Mouse (Mus musculus): ENCODE measurements at regions not wholly inside any gene's neighbourhood (a gene's known extent, or its start where the extent isn't known, plus 50 kb on each side); places are given as distances from the start of the nearest gene placed in this dataset.

- DNase-seq (ENCODE audit: low read depth in 1 of 2, low spot score in 2 of 2) = no peak
These were observed 114.4 kb downstream of the H2afy start for GRCm38 (mm10) chr13:56021716-56022115.

- DNase-seq (ENCODE audit: low read depth in 1 of 2, low spot score in 2 of 2) = no peak
These were observed 122.2 kb downstream of the H2afy start for GRCm38 (mm10) chr13:56014006-56014405.

- DNase-seq (ENCODE audit: low read depth in 1 of 2, low spot score in 2 of 2) = no peak
These were observed 125.7 kb downstream of the H2afy start for GRCm38 (mm10) chr13:56010416-56010815.

GRCm38 (mm10) chr13:56006827-56007226 is 129.3 kb downstream of the H2afy start:
- no peak for DNase-seq (ENCODE audit: low read depth in 1 of 2, low spot score in 2 of 2)

- no peak for DNase-seq (ENCODE audit: low read depth in 1 of 2, low spot score in 2 of 2)
These were observed 130.4 kb downstream of the H2afy start for GRCm38 (mm10) chr13:56005746-56006145.

- peak in 1 of 2 experiments; percentile 6 for DNase-seq (ENCODE audit: low read depth in 1 of 2, low spot score in 2 of 2)
These were observed 132.3 kb downstream of the H2afy start for GRCm38 (mm10) chr13:56003724-56004393.

GRCm38 (mm10) chr13:55995255-55995654 is 140.9 kb downstream of the H2afy start:
- DNase-seq (ENCODE audit: low read depth in 1 of 2, low spot score in 2 of 2) = no peak

- no peak for DNase-seq (ENCODE audit: low read depth in 1 of 2, low spot score in 2 of 2)
These were observed 141.7 kb downstream of the H2afy start for GRCm38 (mm10) chr13:55994460-55994859.

GRCm38 (mm10) chr13:55992699-55993098 is 143.5 kb downstream of the H2afy start:
- no peak for DNase-seq (ENCODE audit: low read depth in 1 of 2, low spot score in 2 of 2)

- DNase-seq (ENCODE audit: low read depth in 1 of 2, low spot score in 2 of 2) = no peak
These were observed 144.9 kb downstream of the H2afy start for GRCm38 (mm10) chr13:55991216-55991615.

GRCm38 (mm10) chr13:55990186-55990585 is 146.0 kb downstream of the H2afy start:
- DNase-seq (ENCODE audit: low read depth in 1 of 2, low spot score in 2 of 2) = no peak

GRCm38 (mm10) chr13:55989401-55989800 is 146.8 kb downstream of the H2afy start:
- DNase-seq (ENCODE audit: low read depth in 1 of 2, low spot score in 2 of 2) = no peak

- no peak for DNase-seq (ENCODE audit: low read depth in 1 of 2, low spot score in 2 of 2)
These were observed 149.4 kb upstream of the Pitx1 start for GRCm38 (mm10) chr13:55985396-55985795.

GRCm38 (mm10) chr13:55984772-55985171 is 148.8 kb upstream of the Pitx1 start:
- DNase-seq (ENCODE audit: low read depth in 1 of 2, low spot score in 2 of 2) = no peak

- DNase-seq (ENCODE audit: low read depth in 1 of 2, low spot score in 2 of 2) = no peak
These were observed 147.9 kb upstream of the Pitx1 start for GRCm38 (mm10) chr13:55983851-55984250.

GRCm38 (mm10) chr13:55981041-55981440 is 145.0 kb upstream of the Pitx1 start:
- no peak for DNase-seq (ENCODE audit: low read depth in 1 of 2, low spot score in 2 of 2)

- no peak for DNase-seq (ENCODE audit: low read depth in 1 of 2, low spot score in 2 of 2)
These were observed 141.9 kb upstream of the Pitx1 start for GRCm38 (mm10) chr13:55977902-55978301.

GRCm38 (mm10) chr13:55976911-55977381 is 141.0 kb upstream of the Pitx1 start:
- DNase-seq (ENCODE audit: low read depth in 1 of 2, low spot score in 2 of 2) = no peak

- DNase-seq (ENCODE audit: low read depth in 1 of 2, low spot score in 2 of 2) = no peak
These were observed 138.1 kb upstream of the Pitx1 start for GRCm38 (mm10) chr13:55974105-55974504.

GRCm38 (mm10) chr13:55970687-55971086 is 134.7 kb upstream of the Pitx1 start:
- no peak for DNase-seq (ENCODE audit: low read depth in 1 of 2, low spot score in 2 of 2)

GRCm38 (mm10) chr13:55969473-55969872 is 133.5 kb upstream of the Pitx1 start:
- DNase-seq (ENCODE audit: low read depth in 1 of 2, low spot score in 2 of 2) = no peak

- no peak for DNase-seq (ENCODE audit: low read depth in 1 of 2, low spot score in 2 of 2)
These were observed 131.2 kb upstream of the Pitx1 start for GRCm38 (mm10) chr13:55967151-55967550.

- DNase-seq (ENCODE audit: low read depth in 1 of 2, low spot score in 2 of 2) = no peak
These were observed 127.1 kb upstream of the Pitx1 start for GRCm38 (mm10) chr13:55963005-55963620.
